Mouse (Mus musculus): Measurements from ENCODE around the gene Tia1. TPM values are rescaled to one million over a fixed set of nuclear protein-coding genes. Genes with fewer than 3 reads are reported as not detected.
"Not testable (repeated sequence)": the region's sequence is repeated elsewhere in the genome, so short reads cannot be mapped to it uniquely, and the experiment has no call there.

Tia1 gene
- polyA plus RNA-seq, 1 experiment from 2014 or later, result 191 TPM

DNA sequence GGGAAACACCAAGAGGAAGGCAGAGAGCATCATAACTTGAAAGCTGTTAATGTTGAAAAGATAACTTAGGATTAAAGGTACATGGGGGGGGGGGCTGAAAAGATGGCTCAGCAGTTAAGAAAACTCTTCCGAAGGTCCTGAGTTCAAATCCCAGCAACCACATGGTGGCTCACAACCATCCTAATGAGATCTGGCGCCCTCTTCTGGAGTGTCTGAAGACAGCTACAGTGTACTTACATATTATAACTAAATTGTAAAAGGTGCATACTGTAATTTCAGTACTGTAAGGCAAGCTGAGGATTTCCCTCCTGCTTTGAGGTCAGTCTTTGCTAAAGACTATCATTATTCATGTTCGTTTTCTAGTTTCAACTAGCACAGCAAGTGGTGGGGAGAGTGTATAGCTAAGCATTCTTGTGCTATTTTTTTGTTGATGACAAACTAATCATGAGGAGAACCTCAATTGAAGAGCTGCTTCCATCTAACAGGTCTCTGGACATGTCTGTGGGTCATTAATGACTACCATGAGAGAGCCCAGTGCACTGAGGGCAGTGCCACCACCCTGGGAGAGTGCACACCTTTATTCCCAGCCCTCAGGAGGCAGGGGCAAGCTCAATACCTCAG lies 33.8 kb upstream of the Tia1 start:
- peak overlapping the region; percentile 64 for H3K4me2 ChIP-seq
- H3K27me3 ChIP-seq, result no peaks in the 10 kb centered on the region
- no peak for ATAC-seq (ENCODE audit: borderline replicate concordance, extremely low read depth, low FRiP score, low TSS enrichment)
- H3K27ac ChIP-seq, result 0 out of 2 replicates have a peak overlapping the region, but pooled peaks have one; percentile 87
- peaks cover 21% of the 10 kb centered on the region for H3K4me1 ChIP-seq
- peak overlapping the region; percentile 44; the same call in 1 of the 2 replicates for H3K9ac ChIP-seq
- peak overlapping the region; percentile 86; the same call in 1 of the 2 replicates for H3K4me3 ChIP-seq
- H3K36me3 ChIP-seq, result peaks cover 16% of the 10 kb centered on the region; the same call in 1 of the 2 replicates
- H3K9me3 ChIP-seq, result no peaks in the 10 kb centered on the region
- 59% methylated on average over 3 of the region's 3 CpGs for WGBS

- peaks cover 16% of the 10 kb centered on the region for H3K36me3 ChIP-seq
- H3K4me1 ChIP-seq, result peaks cover 21% of the 10 kb centered on the region
- peak within 1 kb of the TSS; percentile 91 for H3K9ac ChIP-seq
- 13% methylated on average over 15 of the region's 15 CpGs for WGBS
- H3K4me2 ChIP-seq, result peak within 1 kb of the TSS; percentile 64
- peak within 1 kb of the TSS; percentile 86 for H3K4me3 ChIP-seq
- H3K27ac ChIP-seq, result peak within 1 kb of the TSS; percentile 87
- no peaks in the 10 kb centered on the region for H3K27me3 ChIP-seq
- H3K9me3 ChIP-seq, result no peaks in the 10 kb centered on the region
- ATAC-seq (ENCODE audit: borderline replicate concordance, extremely low read depth, low FRiP score, low TSS enrichment), result no peak; the same call in 1 of the 2 replicates
Observed at GRCm38 (mm10) chr6:86370764-86371339, 33.2 kb upstream of the Tia1 start, which contains the start of gene Snrpg. Gene Snrpg, plus strand, starts transcription at chr6:86371304.

GRCm38 (mm10) chr6:86371340-86371911 lies 32.6 kb upstream of the Tia1 start:
- under 1% methylated on average over 50 of the region's 50 CpGs for WGBS
- Histone ChIP-seq H3K27ac (peak overlapping the region; percentile 87), H3K4me1 (peaks cover 18% of the 10 kb centered on the region)

GRCm38 (mm10) chr6:86371950-86372516 lies 32.0 kb upstream of the Tia1 start:
- ATAC-seq (ENCODE audit: borderline replicate concordance, extremely low read depth, low FRiP score, low TSS enrichment), result no peak
- whole genome bisulfite sequencing, result 3% methylated on average over 12 of the region's 12 CpGs
- peak overlapping the region; percentile 86 for H3K4me3 ChIP-seq
- H3K27ac ChIP-seq, result no peak overlapping the region
- no peaks in the 10 kb centered on the region for H3K27me3 ChIP-seq
- H3K4me1 ChIP-seq, result peaks cover 14% of the 10 kb centered on the region
- peak overlapping the region; percentile 91 for H3K9ac ChIP-seq
- H3K36me3 ChIP-seq, result peaks cover 26% of the 10 kb centered on the region
- H3K9me3 ChIP-seq, result no peaks in the 10 kb centered on the region
- peak overlapping the region; percentile 64 for H3K4me2 ChIP-seq

More at GRCm38 (mm10) chr6:86371340-86371911, 32.6 kb upstream of the Tia1 start:
- H3K36me3 ChIP-seq, result peaks cover 21% of the 10 kb centered on the region
- no peaks in the 10 kb centered on the region for H3K27me3 ChIP-seq
- peak overlapping the region; percentile 91 for H3K9ac ChIP-seq
- H3K4me2 ChIP-seq, result peak overlapping the region; percentile 64
- peak overlapping the region; percentile 86 for H3K4me3 ChIP-seq
- no peaks in the 10 kb centered on the region for H3K9me3 ChIP-seq
- peak; percentile 97 for ATAC-seq (ENCODE audit: borderline replicate concordance, extremely low read depth, low FRiP score, low TSS enrichment)

- Histone ChIP-seq H3K4me3 (no peak overlapping the region), H3K4me1 (peaks cover 14% of the 10 kb centered on the region), H3K9me3 (no peaks in the 10 kb centered on the region), H3K4me2 (no peak overlapping the region), H3K9ac (no peak overlapping the region), H3K27ac (no peak overlapping the region), H3K36me3 (peaks cover 35% of the 10 kb centered on the region), H3K27me3 (no peaks in the 10 kb centered on the region)
- ATAC-seq (ENCODE audit: borderline replicate concordance, extremely low read depth, low FRiP score, low TSS enrichment), result no peak
- 89% methylated on average over 6 of the region's 6 CpGs for WGBS
Observed at GRCm38 (mm10) chr6:86373556-86373955, 30.5 kb upstream of the Tia1 start.

GRCm38 (mm10) chr6:86378341-86378740 lies 25.7 kb upstream of the Tia1 start:
- Histone ChIP-seq H3K27ac (no peak overlapping the region), H3K4me2 (no peak overlapping the region), H3K36me3 (peaks cover 33% of the 10 kb centered on the region), H3K9ac (no peak overlapping the region), H3K9me3 (no peaks in the 10 kb centered on the region), H3K27me3 (no peaks in the 10 kb centered on the region), H3K4me1 (no peaks in the 10 kb centered on the region), H3K4me3 (no peak overlapping the region)
- no peak for ATAC-seq (ENCODE audit: borderline replicate concordance, extremely low read depth, low FRiP score, low TSS enrichment)
- 87% methylated on average over 3 of the region's 3 CpGs for WGBS

DNA sequence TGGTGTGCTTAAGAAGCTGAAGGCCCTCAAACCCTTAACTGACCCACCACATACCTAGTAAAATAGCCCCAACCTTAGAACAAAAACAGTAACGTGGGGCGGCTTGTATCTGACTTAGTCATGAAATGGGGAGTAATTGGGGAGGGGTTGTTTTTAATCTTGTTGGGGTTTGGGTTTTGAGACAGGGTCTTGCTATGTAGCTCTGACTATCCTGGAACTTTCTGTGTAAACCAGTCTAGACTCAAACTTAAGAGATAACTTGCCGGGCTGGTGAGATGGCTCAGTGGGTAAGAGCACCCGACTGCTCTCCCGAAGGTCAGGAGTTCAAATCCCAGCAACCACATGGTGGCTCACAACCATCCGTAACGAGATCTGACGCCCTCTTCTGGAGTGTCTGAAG lies 23.9 kb upstream of the Tia1 start:
- H3K9me3 ChIP-seq; H3K4me3 ChIP-seq; ATAC-seq (ENCODE audit: borderline replicate concordance, extremely low read depth, low FRiP score, low TSS enrichment); H3K4me1 ChIP-seq; H3K27me3 ChIP-seq; H3K4me2 ChIP-seq; H3K9ac ChIP-seq; H3K27ac ChIP-seq: not testable (repeated sequence)
- WGBS, result 77% methylated on average over 8 of the region's 8 CpGs
- peaks cover 33% of the 10 kb centered on the region for H3K36me3 ChIP-seq

GRCm38 (mm10) chr6:86382551-86382950 lies 21.5 kb upstream of the Tia1 start:
- no peak for ATAC-seq (ENCODE audit: borderline replicate concordance, extremely low read depth, low FRiP score, low TSS enrichment)
- no peak overlapping the region for H3K4me2 ChIP-seq

GRCm38 (mm10) chr6:86383370-86383769 lies 20.6 kb upstream of the Tia1 start:
- peaks cover 28% of the 10 kb centered on the region for H3K36me3 ChIP-seq
- WGBS, result 32% methylated on average over 16 of the region's 16 CpGs
- no peak overlapping the region for H3K27ac ChIP-seq
- no peaks in the 10 kb centered on the region for H3K27me3 ChIP-seq
- H3K4me1 ChIP-seq, result no peaks in the 10 kb centered on the region
- H3K4me2 ChIP-seq, result no peak overlapping the region
- no peak for ATAC-seq (ENCODE audit: borderline replicate concordance, extremely low read depth, low FRiP score, low TSS enrichment)
- H3K9me3 ChIP-seq, result no peaks in the 10 kb centered on the region
- H3K4me3 ChIP-seq, result no peak overlapping the region
- no peak overlapping the region for H3K9ac ChIP-seq

More at GRCm38 (mm10) chr6:86382551-86382950, 21.5 kb upstream of the Tia1 start:
- H3K27ac ChIP-seq, result no peak overlapping the region
- no peaks in the 10 kb centered on the region for H3K9me3 ChIP-seq
- H3K9ac ChIP-seq, result no peak overlapping the region
- H3K27me3 ChIP-seq, result no peaks in the 10 kb centered on the region
- peaks cover 28% of the 10 kb centered on the region for H3K36me3 ChIP-seq
- H3K4me1 ChIP-seq, result no peaks in the 10 kb centered on the region
- H3K4me3 ChIP-seq, result no peak overlapping the region

DNA sequence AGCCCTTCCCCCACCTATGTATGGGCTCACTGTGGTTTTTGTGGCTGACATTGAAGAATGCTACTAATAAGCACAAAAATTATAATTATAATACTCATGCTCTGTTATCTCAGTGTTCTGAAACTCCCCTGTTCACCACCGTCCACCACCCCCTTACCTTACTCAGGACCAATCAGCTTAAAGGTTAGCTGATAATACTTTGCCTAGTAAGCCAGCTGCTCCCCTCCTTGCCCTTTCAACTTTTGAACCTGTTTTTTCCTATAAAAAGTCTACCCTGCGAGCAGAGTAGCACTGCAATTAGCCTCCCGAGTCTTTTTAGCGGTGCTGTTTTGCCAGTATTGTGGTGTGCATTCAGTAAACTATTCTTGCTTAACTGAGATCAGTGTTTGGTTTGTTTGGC lies 19.3 kb upstream of the Tia1 start:
- H3K9ac ChIP-seq, result no peak overlapping the region
- WGBS, result 51% methylated on average over 4 of the region's 4 CpGs
- H3K4me2 ChIP-seq, result no peak overlapping the region
- no peak overlapping the region for H3K4me3 ChIP-seq
- no peak overlapping the region for H3K27ac ChIP-seq
- no peaks in the 10 kb centered on the region for H3K27me3 ChIP-seq
- no peaks in the 10 kb centered on the region for H3K9me3 ChIP-seq
- H3K36me3 ChIP-seq, result peaks cover 31% of the 10 kb centered on the region
- no peak for ATAC-seq (ENCODE audit: borderline replicate concordance, extremely low read depth, low FRiP score, low TSS enrichment)
- no peaks in the 10 kb centered on the region for H3K4me1 ChIP-seq

- no peak for ATAC-seq (ENCODE audit: borderline replicate concordance, extremely low read depth, low FRiP score, low TSS enrichment)
- Histone ChIP-seq H3K4me3 (no peak overlapping the region), H3K4me1 (no peaks in the 10 kb centered on the region), H3K9ac (no peak overlapping the region), H3K4me2 (no peak overlapping the region), H3K27me3 (no peaks in the 10 kb centered on the region), H3K27ac (no peak overlapping the region), H3K36me3 (peaks cover 40% of the 10 kb centered on the region), H3K9me3 (no peaks in the 10 kb centered on the region)
- WGBS, result 59% methylated on average over 5 of the region's 5 CpGs
Observed at GRCm38 (mm10) chr6:86385362-86386104, 18.5 kb upstream of the Tia1 start.
